Mouse (Mus musculus) inflammation-experienced regulatory T-cells, adult 6 months (primary cell): ENCODE measurements around the gene H2al3. TPM values are rescaled to one million over a fixed set of nuclear protein-coding genes. Genes with fewer than 3 reads are reported as not detected.

ENCODE experiments used
- ATAC-seq: one replicate; pipeline ENCODE4 v1.8.0; 2017
- polyA plus RNA-seq, 3 experiments: library from polyadenylated mRNA; unstranded; fragments of 100-300 nt; shearing (Covaris generic); gene quantifications; one replicate each; pipeline ENCODE4 v1.2.1; 2017

Gene H2al3
- polyA plus RNA-seq, result not detected

DNA sequence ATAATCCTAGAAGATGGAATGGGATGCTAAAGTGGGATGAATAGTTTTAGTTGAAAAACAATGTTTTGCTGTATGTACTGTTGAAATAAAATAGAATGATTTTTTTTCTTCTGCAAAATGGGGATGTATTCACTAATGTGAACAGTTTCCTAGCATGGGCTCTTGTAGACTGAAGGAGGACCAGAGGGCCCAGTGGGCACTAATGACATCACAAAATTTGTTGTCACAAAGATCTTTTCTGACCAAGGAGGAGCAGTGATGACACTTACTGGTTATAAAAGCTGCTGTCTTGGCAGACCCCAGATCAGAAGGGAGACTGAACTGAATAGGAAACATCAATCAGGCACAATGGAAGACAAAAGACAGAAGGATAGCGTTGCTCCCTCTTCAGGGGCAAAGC is at the start of gene H2al3:
H2al3 (plus strand) TSS at position 301 of the 400 bp plus-strand sequence.
- no peak for ATAC-seq

DNA sequence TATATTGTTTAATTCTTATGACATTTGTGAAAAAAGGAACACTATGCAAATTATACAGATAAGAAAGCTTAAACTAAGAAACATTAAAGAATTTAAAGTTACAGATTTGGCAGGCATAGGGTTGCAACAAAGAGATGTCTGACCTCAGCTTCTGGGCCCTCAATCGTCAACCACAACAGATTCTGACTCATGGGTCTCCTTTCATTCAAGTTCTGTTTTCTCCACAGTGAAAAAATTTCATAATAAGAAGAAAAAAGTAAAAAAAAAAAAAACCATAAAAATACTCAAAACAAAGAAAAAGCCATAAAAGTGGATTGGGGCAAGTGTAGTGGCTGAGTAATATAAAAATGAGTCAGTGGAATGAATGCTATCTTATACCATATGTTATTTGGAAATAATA is 39.4 kb upstream of the H2al3 start:
- ATAC-seq, result no peak

DNA sequence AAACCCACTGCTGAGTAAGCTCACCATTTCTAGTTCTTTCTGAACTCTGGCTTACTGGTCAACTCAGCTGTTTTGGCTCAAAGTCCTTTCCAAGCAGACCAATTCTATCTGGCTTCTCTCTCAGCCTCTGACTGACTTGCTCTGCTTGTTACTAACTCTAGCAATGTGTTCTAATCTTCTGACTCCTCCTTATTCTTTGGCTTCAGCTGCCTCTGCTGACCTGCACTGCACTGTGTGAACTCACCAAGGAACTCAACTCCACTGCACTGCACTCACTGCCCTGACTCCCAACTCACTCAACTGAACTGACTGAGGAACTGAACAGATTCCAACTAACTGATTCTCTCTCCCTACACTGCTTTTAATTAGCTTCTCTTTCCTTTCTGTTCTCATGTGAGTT is 37.0 kb upstream of the H2al3 start:
- no peak for ATAC-seq

DNA sequence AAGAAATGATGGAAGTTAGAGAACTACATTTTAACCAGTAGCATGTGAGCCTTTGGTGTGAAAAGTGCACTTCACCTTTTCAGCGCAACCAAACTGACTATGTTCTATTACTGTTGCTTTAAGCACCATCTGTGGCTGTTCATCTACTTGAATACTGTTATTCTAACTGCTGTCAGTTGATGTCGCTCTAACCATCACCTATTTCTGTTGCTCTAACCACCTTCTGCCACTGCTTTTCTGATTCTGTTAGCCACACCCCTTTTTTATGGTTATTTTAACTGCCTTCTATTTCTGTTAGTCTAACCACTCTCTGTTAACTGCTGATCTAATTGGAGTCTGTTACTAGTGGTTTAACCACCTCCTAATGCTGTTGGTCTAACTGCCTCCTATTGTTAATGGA is 14.7 kb upstream of the H2al3 start:
- ATAC-seq, result no peak

DNA sequence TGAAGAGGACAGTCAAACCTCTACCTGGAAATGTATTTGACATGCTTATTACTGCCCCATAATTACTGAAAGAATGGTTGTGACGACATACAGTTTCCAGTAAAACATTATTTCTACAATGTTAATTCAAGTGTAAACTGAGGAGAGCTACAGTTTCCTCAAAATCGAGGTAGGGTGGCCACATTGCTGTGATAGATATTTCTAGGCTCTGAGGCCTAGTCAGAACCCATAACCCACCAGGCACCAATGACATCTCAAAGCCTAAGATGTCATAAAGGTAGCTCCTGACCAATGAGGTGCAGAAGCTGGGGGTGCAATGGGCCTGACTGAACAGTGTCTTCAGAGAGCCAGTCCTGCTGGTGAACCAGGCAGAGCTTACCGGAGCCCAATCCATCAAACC is 2.9 kb upstream of the H2al3 start, which contains the start of gene Hypm:
Hypm (plus strand) TSS at position 301 of the 400 bp plus-strand sequence.
- ATAC-seq, result no peak

DNA sequence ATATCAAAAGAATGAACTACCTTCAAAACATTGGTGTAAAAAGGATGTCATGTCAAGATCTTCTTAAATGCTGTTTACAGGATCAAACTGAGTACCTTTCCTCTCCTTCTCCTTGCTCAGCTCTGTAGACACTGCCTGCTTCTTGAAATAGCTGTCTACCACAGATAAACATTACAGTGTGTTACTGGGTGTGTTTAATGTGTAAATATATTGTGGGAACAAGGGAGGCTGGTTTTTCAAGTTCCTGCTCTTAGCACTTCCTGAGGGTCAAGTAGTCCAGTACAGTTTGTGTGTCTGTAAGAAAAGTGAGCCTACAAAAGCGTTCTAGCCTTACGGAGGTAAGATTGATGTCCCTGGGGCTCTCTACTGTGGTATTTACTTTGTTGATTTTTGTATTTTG is 12.4 kb downstream of the H2al3 start:
- ATAC-seq, result no peak

DNA sequence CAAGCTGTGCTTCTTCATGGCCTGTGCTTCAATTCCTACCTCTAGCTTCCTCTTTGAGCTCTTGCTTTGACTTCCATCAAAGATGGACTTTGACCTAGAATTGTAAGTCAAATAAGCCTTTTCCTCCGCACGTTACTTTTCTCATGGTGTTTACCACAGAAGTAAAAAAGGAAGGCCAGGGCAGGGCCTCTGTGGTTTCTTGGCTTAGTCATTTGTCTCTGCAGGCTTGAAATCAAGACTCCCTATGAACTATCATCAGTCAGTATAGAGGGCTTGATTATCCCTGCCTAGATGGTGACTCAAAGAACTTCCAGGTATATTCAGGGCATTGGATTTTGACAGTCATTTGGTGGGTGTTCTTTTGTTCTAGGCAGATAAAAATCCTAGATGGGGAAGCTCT is 26.0 kb downstream of the H2al3 start:
- no peak for ATAC-seq

DNA sequence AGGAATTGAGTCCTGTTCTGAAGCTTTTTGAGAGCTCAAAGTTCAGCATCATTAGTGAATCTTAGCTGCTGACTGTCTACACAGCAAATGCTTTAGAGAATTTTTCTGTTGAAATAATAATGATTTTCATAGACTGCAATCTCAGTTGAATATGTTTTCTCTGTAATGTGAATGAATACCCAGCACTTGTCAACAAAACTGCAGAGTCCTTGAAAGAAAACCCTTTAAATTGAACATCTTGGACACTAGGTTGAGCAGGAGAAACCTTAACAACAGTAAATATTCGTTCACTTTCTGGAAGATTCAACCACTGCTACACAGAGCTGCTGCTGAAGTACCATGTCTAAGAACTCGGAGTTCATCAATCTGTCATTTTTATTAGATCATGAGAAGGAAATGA is 35.8 kb downstream of the H2al3 start, which contains the start of gene Sytl5:
Sytl5 (plus strand) TSS at position 301 of the 400 bp plus-strand sequence.
- ATAC-seq, result no peak

Other genes starting within 250 kb of the H2al3 start
- 10 to 100 TPM; 52.5 to 66.7 (median 60.8) TPM for gene Dynlt3, start 186.7 kb upstream of the H2al3 start, polyA plus RNA-seq
- not detected for gene Hypm, start 2.8 kb upstream of the H2al3 start, polyA plus RNA-seq
- gene Sytl5, start 35.9 kb downstream of the H2al3 start, polyA plus RNA-seq, result not detected